ENCODE assay signal across 15 mouse cellular contexts in the genomic region with DNA sequence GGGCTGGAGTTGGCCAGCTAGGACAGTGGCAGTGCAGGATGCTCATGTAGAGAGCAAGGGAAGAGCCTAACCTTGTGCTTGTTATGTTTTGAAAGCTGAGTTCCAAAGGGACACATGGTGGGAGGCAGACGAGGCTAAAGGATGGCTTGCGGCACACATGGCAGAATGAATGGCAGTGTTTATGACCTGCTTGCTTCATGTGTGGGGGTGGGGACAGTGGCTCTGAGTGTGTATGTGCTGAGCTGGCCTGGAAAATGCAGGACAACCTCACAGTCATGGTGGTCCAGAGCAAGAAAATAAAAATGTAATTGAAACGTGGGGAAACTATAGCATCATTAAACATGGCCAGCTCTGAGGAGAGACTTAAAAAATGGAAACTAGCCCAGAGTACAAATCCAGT.
"Had no signal": no experiment of that assay in that cellular context is flagged by ENCODE, and none has a peak within 500 bp of the region (broad histone marks: within the 10 kb centered on the region; RNA-seq: fewer than 3 reads in every experiment).

No protein-coding gene starts in this region.

- H3K27me3 ChIP-seq: intestine, embryonic 15.5 days; limb, embryonic 15.5 days; liver, embryonic 12.5 days; midbrain, embryonic 12.5 days had no signal

- H3K4me1 ChIP-seq: intestine, embryonic 15.5 days; liver, embryonic 12.5 days; megakaryocyte, embryonic 14.5 days had no signal

- H3K9ac ChIP-seq: intestine, embryonic 15.5 days; limb, embryonic 15.5 days; liver, embryonic 12.5 days; lung, embryonic 14.5 days; midbrain, embryonic 12.5 days had no signal

- H3K4me2 ChIP-seq: intestine, embryonic 15.5 days; limb, embryonic 15.5 days; liver, embryonic 12.5 days; lung, embryonic 14.5 days; midbrain, embryonic 12.5 days had no signal

- DNase-seq: kidney, adult 18-20 months; lung, embryonic 14.5 days; lung, postnatal 10 days; retina, postnatal 1 day; right cerebral cortex, postnatal 4 days; spleen, adult 18-20 months; thymus, adult 18-20 months; thymus, postnatal 14 days had no signal

- H3K36me3 ChIP-seq: intestine, embryonic 15.5 days; limb, embryonic 15.5 days; liver, embryonic 12.5 days; midbrain, embryonic 12.5 days had no signal

- H3K4me3 ChIP-seq: intestine, embryonic 15.5 days; limb, embryonic 15.5 days; liver, embryonic 12.5 days; megakaryocyte, embryonic 14.5 days; midbrain, embryonic 12.5 days had no signal

- H3K27ac ChIP-seq: intestine, embryonic 15.5 days; limb, embryonic 15.5 days; liver, embryonic 12.5 days; macrophage; midbrain, embryonic 12.5 days had no signal

- ATAC-seq: intestine, embryonic 15.5 days; liver, embryonic 12.5 days; midbrain, embryonic 16.5 days had no signal

- H3K9me3 ChIP-seq: intestine, embryonic 15.5 days; limb, embryonic 15.5 days; liver, embryonic 12.5 days; megakaryocyte, embryonic 14.5 days; midbrain, embryonic 12.5 days had no signal
